Mouse (Mus musculus): ENCODE data around the gene Stmn1. TPM values are rescaled to one million over a fixed set of nuclear protein-coding genes. Genes with fewer than 3 reads are reported as not detected.
"Not testable (repeated sequence)": the region's sequence is repeated elsewhere in the genome, so short reads cannot be mapped to it uniquely, and the experiment has no call there.

The Stmn1 gene
- polyA plus RNA-seq, 1 experiment from 2014 or later, result 1,653 TPM

- peak within 1 kb of the TSS; percentile 95 for H3K4me2 ChIP-seq (replicated peaks; ENCODE audit: low read depth, low read length)
- peak within 1 kb of the TSS; percentile 29; the same call in 1 of the 2 replicates for H3K9ac ChIP-seq (replicated peaks; ENCODE audit: low read depth, low read length)
- 5% methylated on average over 35 of the region's 35 CpGs for WGBS
- H3K36me3 ChIP-seq (ENCODE audit: control insufficient read depth, insufficient read depth, low read length), result no peaks in the 10 kb centered on the region
- H3K4me3 ChIP-seq (ENCODE audit: low read depth, low read length), result peak within 1 kb of the TSS; percentile 52
- H3K27me3 ChIP-seq (ENCODE audit: control insufficient read depth, insufficient read depth, low read length), result no peaks in the 10 kb centered on the region
- H3K9me3 ChIP-seq (ENCODE audit: control insufficient read depth, low read depth, low read length), result no peaks in the 10 kb centered on the region
- peak; percentile 71 for ATAC-seq (ENCODE audit: insufficient number of reproducible peaks, insufficient read depth, low FRiP score, low read depth)
- peak within 1 kb of the TSS; percentile 21; the same call in 1 of the 2 replicates for H3K27ac ChIP-seq (ENCODE audit: low read length)
- H3K4me1 ChIP-seq (ENCODE audit: control insufficient read depth, insufficient read depth, low read length), result peaks cover 14% of the 10 kb centered on the region; the same call in 1 of the 2 replicates
Measured at GRCm38 (mm10) chr4:134496595-134497210, 28.6 kb downstream of the Stmn1 start, which contains the start of gene Paqr7. TSS of gene Paqr7 (plus strand) at chr4:134496697.

GRCm38 (mm10) chr4:134497223-134497622 lies 29.1 kb downstream of the Stmn1 start:
- ATAC-seq (ENCODE audit: insufficient number of reproducible peaks, insufficient read depth, low FRiP score, low read depth), result peak; percentile 28; the same call in 1 of the 2 replicates
- peaks cover 14% of the 10 kb centered on the region; the same call in 1 of the 2 replicates for H3K4me1 ChIP-seq (ENCODE audit: control insufficient read depth, insufficient read depth, low read length)
- H3K27ac ChIP-seq (ENCODE audit: low read length), result no peak overlapping the region
- H3K27me3 ChIP-seq (ENCODE audit: control insufficient read depth, insufficient read depth, low read length), result no peaks in the 10 kb centered on the region
- H3K4me2 ChIP-seq (replicated peaks; ENCODE audit: low read depth, low read length), result peak overlapping the region; percentile 95
- peak overlapping the region; percentile 52 for H3K4me3 ChIP-seq (ENCODE audit: low read depth, low read length)
- no peaks in the 10 kb centered on the region for H3K36me3 ChIP-seq (ENCODE audit: control insufficient read depth, insufficient read depth, low read length)
- WGBS, result 10% methylated on average over 6 of the region's 6 CpGs
- H3K9ac ChIP-seq (replicated peaks; ENCODE audit: low read depth, low read length), result peak overlapping the region; percentile 29; the same call in 1 of the 2 replicates
- no peaks in the 10 kb centered on the region for H3K9me3 ChIP-seq (ENCODE audit: control insufficient read depth, low read depth, low read length)

GRCm38 (mm10) chr4:134497986-134498731 lies 30.0 kb downstream of the Stmn1 start:
- H3K27me3 ChIP-seq (ENCODE audit: control insufficient read depth, insufficient read depth, low read length), result no peaks in the 10 kb centered on the region
- no peak overlapping the region for H3K9ac ChIP-seq (replicated peaks; ENCODE audit: low read depth, low read length)
- no peaks in the 10 kb centered on the region for H3K9me3 ChIP-seq (ENCODE audit: control insufficient read depth, low read depth, low read length)
- H3K4me3 ChIP-seq (ENCODE audit: low read depth, low read length), result no peak overlapping the region
- WGBS, result 73% methylated on average over 12 of the region's 12 CpGs
- no peaks in the 10 kb centered on the region for H3K36me3 ChIP-seq (ENCODE audit: control insufficient read depth, insufficient read depth, low read length)
- H3K4me2 ChIP-seq (replicated peaks; ENCODE audit: low read depth, low read length), result 0 out of 2 replicates have a peak overlapping the region, but pooled peaks have one; percentile 95
- no peak for ATAC-seq (ENCODE audit: insufficient number of reproducible peaks, insufficient read depth, low FRiP score, low read depth)
- H3K27ac ChIP-seq (ENCODE audit: low read length), result no peak overlapping the region
- H3K4me1 ChIP-seq (ENCODE audit: control insufficient read depth, insufficient read depth, low read length), result peaks cover 14% of the 10 kb centered on the region; the same call in 1 of the 2 replicates

- H3K9ac ChIP-seq (replicated peaks; ENCODE audit: low read depth, low read length); H3K27me3 ChIP-seq (ENCODE audit: control insufficient read depth, insufficient read depth, low read length); ATAC-seq (ENCODE audit: insufficient number of reproducible peaks, insufficient read depth, low FRiP score, low read depth); H3K9me3 ChIP-seq (ENCODE audit: control insufficient read depth, low read depth, low read length); H3K36me3 ChIP-seq (ENCODE audit: control insufficient read depth, insufficient read depth, low read length); H3K27ac ChIP-seq (ENCODE audit: low read length); H3K4me2 ChIP-seq (replicated peaks; ENCODE audit: low read depth, low read length); H3K4me3 ChIP-seq (ENCODE audit: low read depth, low read length): not testable (repeated sequence)
- peaks cover 14% of the 10 kb centered on the region; the same call in 1 of the 2 replicates for H3K4me1 ChIP-seq (ENCODE audit: control insufficient read depth, insufficient read depth, low read length)
- WGBS, result 86% methylated on average over 6 of the region's 6 CpGs
Measured at GRCm38 (mm10) chr4:134498983-134499382, 30.9 kb downstream of the Stmn1 start.

GRCm38 (mm10) chr4:134501095-134501494 lies 33.0 kb downstream of the Stmn1 start:
- peaks cover 14% of the 10 kb centered on the region; the same call in 1 of the 2 replicates for H3K4me1 ChIP-seq (ENCODE audit: control insufficient read depth, insufficient read depth, low read length)
- no peaks in the 10 kb centered on the region for H3K36me3 ChIP-seq (ENCODE audit: control insufficient read depth, insufficient read depth, low read length)
- no peaks in the 10 kb centered on the region for H3K27me3 ChIP-seq (ENCODE audit: control insufficient read depth, insufficient read depth, low read length)
- H3K4me2 ChIP-seq (replicated peaks; ENCODE audit: low read depth, low read length), result no peak overlapping the region
- no peak overlapping the region for H3K4me3 ChIP-seq (ENCODE audit: low read depth, low read length)
- H3K9me3 ChIP-seq (ENCODE audit: control insufficient read depth, low read depth, low read length), result no peaks in the 10 kb centered on the region
- WGBS, result 90% methylated on average over 6 of the region's 6 CpGs
- no peak overlapping the region for H3K9ac ChIP-seq (replicated peaks; ENCODE audit: low read depth, low read length)
- no peak overlapping the region for H3K27ac ChIP-seq (ENCODE audit: low read length)
- no peak for ATAC-seq (ENCODE audit: insufficient number of reproducible peaks, insufficient read depth, low FRiP score, low read depth)

- Histone ChIP-seq H3K27ac (ENCODE audit: low read length) (no peak overlapping the region), H3K36me3 (ENCODE audit: control insufficient read depth, insufficient read depth, low read length) (no peaks in the 10 kb centered on the region), H3K9ac (replicated peaks; ENCODE audit: low read depth, low read length) (no peak overlapping the region), H3K9me3 (ENCODE audit: control insufficient read depth, low read depth, low read length) (no peaks in the 10 kb centered on the region), H3K4me3 (ENCODE audit: low read depth, low read length) (no peak overlapping the region), H3K4me1 (ENCODE audit: control insufficient read depth, insufficient read depth, low read length) (no peaks in the 10 kb centered on the region), H3K27me3 (ENCODE audit: control insufficient read depth, insufficient read depth, low read length) (no peaks in the 10 kb centered on the region), H3K4me2 (replicated peaks; ENCODE audit: low read depth, low read length) (no peak overlapping the region)
- ATAC-seq (ENCODE audit: insufficient number of reproducible peaks, insufficient read depth, low FRiP score, low read depth), result no peak
- 79% methylated on average over 4 of the region's 4 CpGs for WGBS
Measured at GRCm38 (mm10) chr4:134503686-134504357, 35.7 kb downstream of the Stmn1 start.

- no peak for ATAC-seq (ENCODE audit: insufficient number of reproducible peaks, insufficient read depth, low FRiP score, low read depth)
Measured at GRCm38 (mm10) chr4:134505303-134505789, 37.2 kb downstream of the Stmn1 start.

GRCm38 (mm10) chr4:134505966-134506594 lies 38.0 kb downstream of the Stmn1 start:
- H3K36me3 ChIP-seq (ENCODE audit: control insufficient read depth, insufficient read depth, low read length), result no peaks in the 10 kb centered on the region
- no peak overlapping the region for H3K4me2 ChIP-seq (replicated peaks; ENCODE audit: low read depth, low read length)
- 83% methylated on average over 3 of the region's 4 CpGs for WGBS
- no peak for ATAC-seq (ENCODE audit: insufficient number of reproducible peaks, insufficient read depth, low FRiP score, low read depth)
- H3K4me3 ChIP-seq (ENCODE audit: low read depth, low read length), result no peak overlapping the region
- no peaks in the 10 kb centered on the region for H3K9me3 ChIP-seq (ENCODE audit: control insufficient read depth, low read depth, low read length)
- H3K27me3 ChIP-seq (ENCODE audit: control insufficient read depth, insufficient read depth, low read length), result no peaks in the 10 kb centered on the region
- H3K9ac ChIP-seq (replicated peaks; ENCODE audit: low read depth, low read length), result no peak overlapping the region
- no peak overlapping the region for H3K27ac ChIP-seq (ENCODE audit: low read length)
- no peaks in the 10 kb centered on the region for H3K4me1 ChIP-seq (ENCODE audit: control insufficient read depth, insufficient read depth, low read length)

More at GRCm38 (mm10) chr4:134505303-134505789, 37.2 kb downstream of the Stmn1 start:
- no peak overlapping the region for H3K9ac ChIP-seq (replicated peaks; ENCODE audit: low read depth, low read length)
- H3K27me3 ChIP-seq (ENCODE audit: control insufficient read depth, insufficient read depth, low read length), result no peaks in the 10 kb centered on the region
- H3K4me1 ChIP-seq (ENCODE audit: control insufficient read depth, insufficient read depth, low read length), result no peaks in the 10 kb centered on the region
- H3K36me3 ChIP-seq (ENCODE audit: control insufficient read depth, insufficient read depth, low read length), result no peaks in the 10 kb centered on the region
- WGBS, result 84% methylated on average over 4 of the region's 4 CpGs
- H3K4me2 ChIP-seq (replicated peaks; ENCODE audit: low read depth, low read length), result no peak overlapping the region
- H3K4me3 ChIP-seq (ENCODE audit: low read depth, low read length), result no peak overlapping the region
- H3K9me3 ChIP-seq (ENCODE audit: control insufficient read depth, low read depth, low read length), result no peaks in the 10 kb centered on the region
- no peak overlapping the region for H3K27ac ChIP-seq (ENCODE audit: low read length)

All from stomach, embryonic 14.5 days (tissue).